Mouse (Mus musculus): Measurements from ENCODE around the gene Zfp597. TPM values are rescaled to one million over a fixed set of nuclear protein-coding genes. Genes with fewer than 3 reads are reported as not detected.

Gene Zfp597
- polyA plus RNA-seq, 1 experiment from 2014 or later: 6.8 TPM

GRCm38 (mm10) chr16:3896046-3896445, 11.7 kb upstream of the Zfp597 start:
- H3K4me2 ChIP-seq: no peak overlapping the region
- no peak overlapping the region for H3K27ac ChIP-seq
- no peaks in the 10 kb centered on the region for H3K9me3 ChIP-seq
- no peaks in the 10 kb centered on the region for H3K4me1 ChIP-seq
- H3K4me3 ChIP-seq: no peak overlapping the region
- H3K27me3 ChIP-seq: no peaks in the 10 kb centered on the region
- peaks cover 48% of the 10 kb centered on the region for H3K36me3 ChIP-seq
- no peak overlapping the region for H3K9ac ChIP-seq
- no peak for ATAC-seq (ENCODE audit: insufficient number of reproducible peaks, low FRiP score, low TSS enrichment, low read depth)
- 66% methylated on average over 6 of the region's 6 CpGs for WGBS

- H3K27ac ChIP-seq: no peak overlapping the region
- no peaks in the 10 kb centered on the region for H3K27me3 ChIP-seq
- H3K4me3 ChIP-seq: no peak overlapping the region
- no peak overlapping the region for H3K9ac ChIP-seq
- 65% methylated on average over 9 of the region's 9 CpGs for WGBS
- no peak for ATAC-seq (ENCODE audit: insufficient number of reproducible peaks, low FRiP score, low TSS enrichment, low read depth)
- no peaks in the 10 kb centered on the region for H3K9me3 ChIP-seq
- H3K4me1 ChIP-seq: no peaks in the 10 kb centered on the region
- H3K36me3 ChIP-seq: peaks cover 41% of the 10 kb centered on the region
- no peak overlapping the region for H3K4me2 ChIP-seq
Measured at GRCm38 (mm10) chr16:3895173-3895792, 10.9 kb upstream of the Zfp597 start.

- Histone ChIP-seq H3K36me3 (peaks cover 26% of the 10 kb centered on the region), H3K4me1 (no peaks in the 10 kb centered on the region), H3K27ac (no peak overlapping the region), H3K27me3 (no peaks in the 10 kb centered on the region), H3K9me3 (no peaks in the 10 kb centered on the region), H3K4me3 (no peak overlapping the region), H3K4me2 (no peak overlapping the region), H3K9ac (no peak overlapping the region)
- no peak for ATAC-seq (ENCODE audit: insufficient number of reproducible peaks, low FRiP score, low TSS enrichment, low read depth)
- WGBS: 63% methylated on average over 3 of the region's 3 CpGs
Measured at GRCm38 (mm10) chr16:3893739-3894138, 9.4 kb upstream of the Zfp597 start.

- no peaks in the 10 kb centered on the region for H3K9me3 ChIP-seq
- 94% methylated on average over 14 of the region's 14 CpGs for WGBS
Measured at GRCm38 (mm10) chr16:3891621-3892295, 7.4 kb upstream of the Zfp597 start.

GRCm38 (mm10) chr16:3885065-3885670, 807 bp upstream of the Zfp597 start:
- Histone ChIP-seq H3K4me2 (peak overlapping the region; percentile 67), H3K36me3 (0 out of 2 replicates have a peak, but pooled peaks cover 2% of the 10 kb centered on the region), H3K27me3 (no peaks in the 10 kb centered on the region), H3K9ac (peak overlapping the region; percentile 81), H3K27ac (peak overlapping the region; percentile 93), H3K4me1 (peaks cover 10% of the 10 kb centered on the region), H3K4me3 (peak overlapping the region; percentile 85), H3K9me3 (no peaks in the 10 kb centered on the region)
- no peak for ATAC-seq (ENCODE audit: insufficient number of reproducible peaks, low FRiP score, low TSS enrichment, low read depth)
- 1% methylated on average over 10 of the region's 10 CpGs for WGBS

More at GRCm38 (mm10) chr16:3891621-3892295, 7.4 kb upstream of the Zfp597 start:
- H3K4me1 ChIP-seq: no peaks in the 10 kb centered on the region
- H3K27me3 ChIP-seq: no peaks in the 10 kb centered on the region
- H3K27ac ChIP-seq: no peak overlapping the region
- no peak for ATAC-seq (ENCODE audit: insufficient number of reproducible peaks, low FRiP score, low TSS enrichment, low read depth)
- no peak overlapping the region for H3K9ac ChIP-seq
- no peak overlapping the region for H3K4me3 ChIP-seq
- H3K36me3 ChIP-seq: peaks cover 7% of the 10 kb centered on the region
- H3K4me2 ChIP-seq: no peak overlapping the region

- no peak overlapping the region for H3K4me3 ChIP-seq
- WGBS: 93% methylated on average over 4 of the region's 4 CpGs
- H3K9me3 ChIP-seq: no peaks in the 10 kb centered on the region
- peaks cover 13% of the 10 kb centered on the region for H3K4me1 ChIP-seq
- no peak overlapping the region for H3K9ac ChIP-seq
- H3K36me3 ChIP-seq: peaks cover 17% of the 10 kb centered on the region
- no peak for ATAC-seq (ENCODE audit: insufficient number of reproducible peaks, low FRiP score, low TSS enrichment, low read depth)
- no peaks in the 10 kb centered on the region for H3K27me3 ChIP-seq
- H3K27ac ChIP-seq: no peak overlapping the region
- no peak overlapping the region for H3K4me2 ChIP-seq
Measured at GRCm38 (mm10) chr16:3876346-3876745, 8.0 kb downstream of the Zfp597 start.

- ATAC-seq (ENCODE audit: insufficient number of reproducible peaks, low FRiP score, low TSS enrichment, low read depth): peak; percentile 97
Measured at GRCm38 (mm10) chr16:3872216-3873047, 11.9 kb downstream of the Zfp597 start, which contains the start of gene Naa60. Naa60 (plus strand) TSS chr16:3872375.

GRCm38 (mm10) chr16:3871815-3872214, 12.5 kb downstream of the Zfp597 start:
- Histone ChIP-seq H3K27me3 (no peaks in the 10 kb centered on the region), H3K4me1 (peaks cover 13% of the 10 kb centered on the region), H3K9ac (peak overlapping the region; percentile 56), H3K4me3 (peak overlapping the region; percentile 55), H3K9me3 (no peaks in the 10 kb centered on the region), H3K27ac (peak overlapping the region; percentile 69; the same call in 1 of the 2 replicates), H3K4me2 (peak overlapping the region; percentile 88), H3K36me3 (peaks cover 17% of the 10 kb centered on the region; the same call in 1 of the 2 replicates)
- ATAC-seq (ENCODE audit: insufficient number of reproducible peaks, low FRiP score, low TSS enrichment, low read depth): no peak
- under 1% methylated on average over 16 of the region's 16 CpGs for WGBS

More at GRCm38 (mm10) chr16:3872216-3873047, 11.9 kb downstream of the Zfp597 start, which contains the start of gene Naa60:
- Histone ChIP-seq H3K4me3 (peak within 1 kb of the TSS; percentile 55), H3K27ac (peak within 1 kb of the TSS; percentile 69), H3K9ac (peak within 1 kb of the TSS; percentile 56), H3K36me3 (peaks cover 17% of the 10 kb centered on the region; the same call in 1 of the 2 replicates), H3K4me1 (peaks cover 13% of the 10 kb centered on the region), H3K9me3 (no peaks in the 10 kb centered on the region), H3K27me3 (no peaks in the 10 kb centered on the region), H3K4me2 (peak within 1 kb of the TSS; percentile 88)
- 5% methylated on average over 47 of the region's 47 CpGs for WGBS

- Histone ChIP-seq H3K4me1 (no peaks in the 10 kb centered on the region), H3K9ac (no peak overlapping the region), H3K27ac (no peak overlapping the region), H3K4me2 (no peak overlapping the region), H3K4me3 (no peak overlapping the region), H3K27me3 (no peaks in the 10 kb centered on the region), H3K36me3 (peaks cover 32% of the 10 kb centered on the region), H3K9me3 (no peaks in the 10 kb centered on the region)
- 92% methylated on average over 4 of the region's 4 CpGs for WGBS
- ATAC-seq (ENCODE audit: insufficient number of reproducible peaks, low FRiP score, low TSS enrichment, low read depth): no peak
Measured at GRCm38 (mm10) chr16:3859254-3859653, 25.1 kb downstream of the Zfp597 start.

GRCm38 (mm10) chr16:3855776-3856175, 28.6 kb downstream of the Zfp597 start:
- no peak overlapping the region for H3K4me2 ChIP-seq

GRCm38 (mm10) chr16:3854437-3855182, 29.8 kb downstream of the Zfp597 start:
- ATAC-seq (ENCODE audit: insufficient number of reproducible peaks, low FRiP score, low TSS enrichment, low read depth): no peak

More at GRCm38 (mm10) chr16:3855776-3856175, 28.6 kb downstream of the Zfp597 start:
- peaks cover 16% of the 10 kb centered on the region for H3K36me3 ChIP-seq
- H3K4me3 ChIP-seq: no peak overlapping the region
- no peaks in the 10 kb centered on the region for H3K27me3 ChIP-seq
- no peak overlapping the region for H3K9ac ChIP-seq
- H3K9me3 ChIP-seq: no peaks in the 10 kb centered on the region
- no peak for ATAC-seq (ENCODE audit: insufficient number of reproducible peaks, low FRiP score, low TSS enrichment, low read depth)
- H3K4me1 ChIP-seq: no peaks in the 10 kb centered on the region
- no peak overlapping the region for H3K27ac ChIP-seq
- 62% methylated on average over 1 of the region's 1 CpGs for WGBS

More at GRCm38 (mm10) chr16:3854437-3855182, 29.8 kb downstream of the Zfp597 start:
- Histone ChIP-seq H3K27ac (no peak overlapping the region), H3K4me1 (no peaks in the 10 kb centered on the region), H3K36me3 (peaks cover 10% of the 10 kb centered on the region; the same call in 1 of the 2 replicates), H3K27me3 (no peaks in the 10 kb centered on the region), H3K4me2 (no peak overlapping the region), H3K4me3 (no peak overlapping the region), H3K9ac (no peak overlapping the region), H3K9me3 (no peaks in the 10 kb centered on the region)
- 70% methylated on average over 11 of the region's 11 CpGs for WGBS
